Mouse (Mus musculus) lung, adult 2 months (tissue): ENCODE results near the gene Hmces. TPM values are rescaled to one million over a fixed set of nuclear protein-coding genes. Genes with fewer than 3 reads are reported as not detected.

Source experiments
- DNase-seq: peaks from one replicate; pipeline ENCODE4 v3.0.0; 2022
- H3K4me1 ChIP-seq: fragments of 200-500 bp; 2 replicates; pipeline ENCODE4 v1.6.1; 2011; ENCODE audit warnings: low read length; ENCODE audit not compliant: control insufficient read depth, insufficient read depth
- H3K4me3 ChIP-seq: fragments of 200-500 bp; replicated peaks from 2 replicates; pipeline ENCODE3; 2011; ENCODE audit warnings: low read depth, mild to moderate bottlenecking, control low read depth, low read length; ENCODE audit errors: extremely low read depth
- CTCF ChIP-seq: fragments of 200-500 bp; IDR thresholded peaks from 2 replicates; pipeline ENCODE4 v1.5.1; 2011; ENCODE audit warnings: mild to moderate bottlenecking, low read length, control low read depth; ENCODE audit not compliant: insufficient read depth
- POLR2A ChIP-seq: fragments of 200-500 bp; IDR thresholded peaks from 2 replicates; pipeline ENCODE4 v1.6.1; 2011; ENCODE audit warnings: low read depth, mild to moderate bottlenecking, control low read depth, low read length, borderline replicate concordance; ENCODE audit errors: extremely low read depth
- WGBS: fragments of 180-500 bp; shearing (Covaris S2); methylation state at CpG from one replicate; pipeline ENCODE4 v1.1.7; 2018; 5-methylcytosine and 5-hydroxymethylcytosine counted together
- polyA plus RNA-seq: library from polyadenylated mRNA; depleted of rRNA; stranded (reverse); fragments of >200 nt; gene quantifications from 2 replicates; pipeline ENCODE4 v1.2.3, GENCODE M21; 2012

The Hmces gene
- polyA plus RNA-seq, 1 experiment = 15.2 TPM

DNA sequence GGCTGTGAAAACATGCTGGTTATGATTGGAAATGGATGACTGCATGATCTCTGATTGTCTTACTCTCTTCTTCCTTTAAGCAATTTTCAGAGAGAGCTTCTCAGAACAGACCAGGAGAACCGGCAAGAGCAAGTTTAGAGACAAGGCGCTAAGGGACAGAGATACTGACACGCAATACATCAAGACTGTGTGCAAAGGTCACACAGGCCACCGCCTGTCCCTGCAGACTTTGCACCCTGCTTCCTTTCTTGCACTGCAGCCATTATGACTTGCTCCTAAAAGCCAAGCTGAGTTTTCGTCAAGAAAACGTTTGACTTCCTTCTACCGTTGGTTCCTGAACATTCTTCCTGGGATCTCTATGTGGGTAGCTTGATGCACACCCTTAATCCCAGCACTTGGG is 38.2 kb upstream of the Hmces start:
- TF ChIP-seq POLR2A (no peak), CTCF (no peak)
- H3K4me1 ChIP-seq = 0 out of 2 replicates have a peak, but pooled peaks cover 4% of the 10 kb centered on the region
- no peak overlapping the region for H3K4me3 ChIP-seq
- WGBS = 69% methylated on average over 7 of the region's 7 CpGs
- DNase-seq = no peak

DNA sequence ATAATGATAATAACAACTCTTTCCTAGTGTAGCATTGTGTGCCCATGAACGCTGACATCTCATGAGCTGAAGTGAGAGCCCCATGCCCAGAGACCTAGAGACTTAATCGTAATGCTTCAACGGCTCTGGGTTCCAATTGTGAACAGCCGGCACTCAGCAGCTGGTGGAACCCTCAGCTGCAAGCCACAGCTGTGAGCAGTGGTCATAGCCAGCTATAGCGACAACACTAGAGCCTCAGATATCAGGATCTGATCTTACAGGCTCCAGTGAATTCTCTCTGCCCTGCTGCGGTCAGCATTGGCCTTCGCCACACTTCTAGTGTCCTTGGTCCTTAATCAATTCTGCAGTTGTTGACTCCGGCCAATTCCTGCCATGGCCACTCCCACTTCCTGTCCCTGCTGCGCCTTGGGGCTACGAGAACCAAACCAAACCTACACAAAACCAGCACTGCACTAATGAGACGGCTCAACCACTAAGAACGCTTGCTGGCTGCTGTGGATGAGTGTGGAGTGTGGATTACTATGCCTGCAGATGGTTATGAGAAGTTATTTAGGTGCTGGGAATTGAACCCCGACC is 37.6 kb upstream of the Hmces start:
- no peak overlapping the region for H3K4me3 ChIP-seq
- no peak for DNase-seq
- H3K4me1 ChIP-seq = 0 out of 2 replicates have a peak, but pooled peaks cover 4% of the 10 kb centered on the region
- TF ChIP-seq CTCF (no peak), POLR2A (0 out of 2 replicates have a peak, but pooled peaks have one; percentile 25)
- WGBS = 52% methylated on average over 13 of the region's 13 CpGs

DNA sequence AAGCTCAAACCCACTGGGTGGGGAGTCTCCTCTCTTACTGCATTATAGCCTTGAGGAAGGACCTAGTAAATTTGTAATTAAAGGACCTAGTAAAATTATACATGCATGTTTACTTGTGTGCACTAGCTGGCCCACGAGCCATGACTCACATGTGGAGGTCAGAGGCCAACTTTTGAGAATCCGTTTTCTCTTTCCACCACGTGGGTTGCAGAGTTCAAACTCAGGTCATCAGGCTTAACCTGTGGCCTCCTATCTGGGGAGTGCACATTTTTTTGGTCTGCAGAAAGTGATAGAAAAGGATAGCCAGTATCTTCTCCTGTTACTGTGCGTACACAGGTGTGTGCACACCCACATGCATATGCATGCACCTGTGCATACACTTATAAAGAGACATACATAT is 34.7 kb upstream of the Hmces start:
- TF ChIP-seq CTCF (no peak), POLR2A (no peak)
- no peak for DNase-seq
- 42% methylated on average over 4 of the region's 4 CpGs for WGBS

DNA sequence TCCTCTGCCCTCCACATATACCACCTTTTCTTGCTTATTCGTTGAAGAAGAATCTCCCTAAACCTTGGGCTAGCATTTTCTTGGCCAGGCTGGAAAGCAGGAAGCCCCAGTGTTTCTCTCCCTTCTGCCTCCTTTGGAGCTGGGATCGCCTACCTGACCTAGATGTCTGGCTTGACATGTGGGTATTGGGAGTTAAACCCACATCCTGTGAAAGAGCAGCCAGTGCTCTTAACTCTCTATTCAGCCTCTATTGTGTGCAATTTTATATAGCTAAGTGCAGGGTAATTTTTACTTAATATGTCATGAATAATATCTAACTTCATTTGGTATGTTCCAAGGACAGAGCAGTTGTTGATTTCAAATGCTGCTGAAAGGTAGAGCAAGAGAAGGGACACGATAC is 34.1 kb upstream of the Hmces start:
- 63% methylated on average over 3 of the region's 3 CpGs for WGBS
- Histone ChIP-seq H3K4me3 (no peak overlapping the region), H3K4me1 (0 out of 2 replicates have a peak, but pooled peaks cover 4% of the 10 kb centered on the region)
- DNase-seq = no peak
- TF ChIP-seq POLR2A (no peak), CTCF (no peak)

More for the DNA sequence above, 34.7 kb upstream of the Hmces start:
- Histone ChIP-seq H3K4me1 (0 out of 2 replicates have a peak, but pooled peaks cover 4% of the 10 kb centered on the region), H3K4me3 (no peak overlapping the region)

DNA sequence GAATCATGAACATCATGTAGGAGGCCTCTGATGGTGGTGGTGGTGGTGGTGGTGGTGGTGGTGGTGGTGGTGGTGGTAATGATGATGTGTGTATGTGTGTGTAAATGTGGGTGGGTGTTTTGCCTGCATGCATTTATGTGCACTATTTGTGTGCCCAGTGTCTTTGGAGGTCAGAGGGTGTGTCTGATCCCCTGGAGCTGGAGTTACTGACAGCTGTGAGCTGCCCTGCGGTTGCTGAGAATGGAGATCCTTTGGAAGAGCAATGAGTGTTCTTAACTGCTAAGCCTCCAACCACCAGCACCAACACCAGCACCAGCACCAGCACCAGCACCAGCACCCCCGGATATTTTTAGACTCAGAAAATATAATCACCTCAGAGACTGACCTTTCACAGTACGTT is 31.5 kb upstream of the Hmces start:
- Histone ChIP-seq H3K4me3 (no peak overlapping the region), H3K4me1 (0 out of 2 replicates have a peak, but pooled peaks cover 2% of the 10 kb centered on the region)
- WGBS = 65% methylated on average over 3 of the region's 3 CpGs
- TF ChIP-seq POLR2A = no peak
- no peak for TF ChIP-seq CTCF
- DNase-seq = no peak

DNA sequence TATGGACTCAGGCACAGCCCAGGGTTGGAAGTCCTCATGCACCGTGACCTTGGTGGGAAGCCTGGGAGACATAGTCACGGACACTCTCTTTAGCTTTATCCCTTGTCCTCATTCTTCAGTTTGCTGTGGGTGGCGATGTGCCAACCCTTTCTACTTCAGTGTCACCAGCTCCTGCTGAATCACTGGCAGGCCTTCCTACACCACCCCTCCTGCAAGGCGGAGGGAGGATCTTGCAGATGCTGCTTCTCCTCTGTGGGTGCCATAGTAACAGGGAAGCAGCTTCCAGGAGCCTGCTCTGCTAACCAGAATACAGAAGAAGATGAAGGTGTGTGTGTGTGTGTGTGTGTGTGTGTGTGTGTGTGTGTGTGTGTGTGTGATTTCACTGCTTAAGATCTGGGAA is 30.9 kb upstream of the Hmces start:
- Histone ChIP-seq H3K4me1 (0 out of 2 replicates have a peak, but pooled peaks cover 2% of the 10 kb centered on the region), H3K4me3 (no peak overlapping the region)
- WGBS = 57% methylated on average over 4 of the region's 4 CpGs
- no peak for TF ChIP-seq POLR2A
- no peak for TF ChIP-seq CTCF
- no peak for DNase-seq

DNA sequence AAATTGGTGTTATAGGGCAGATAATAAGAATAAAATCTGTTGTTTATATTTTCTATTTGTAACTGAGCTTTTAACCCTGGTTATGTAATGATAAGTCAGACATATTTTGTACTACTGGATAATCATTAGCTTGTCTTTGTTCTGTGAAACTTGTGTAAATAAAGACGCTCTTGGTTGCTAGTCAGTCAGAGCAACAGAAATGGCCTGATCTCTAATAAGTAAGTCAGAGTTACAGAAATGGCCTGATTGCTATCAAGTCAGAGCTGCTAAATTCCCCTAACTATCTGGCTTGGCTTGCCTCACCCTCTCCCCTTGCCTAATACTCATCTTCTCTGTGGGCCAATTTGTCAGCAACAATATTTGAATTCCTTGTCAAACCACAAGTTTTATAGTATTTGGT is 27.0 kb upstream of the Hmces start:
- no peak for DNase-seq
- Histone ChIP-seq H3K4me1 (0 out of 2 replicates have a peak, but pooled peaks cover 6% of the 10 kb centered on the region), H3K4me3 (no peak overlapping the region)
- WGBS = 32% methylated on average over 1 of the region's 1 CpGs
- no peak for TF ChIP-seq POLR2A
- TF ChIP-seq CTCF = no peak

DNA sequence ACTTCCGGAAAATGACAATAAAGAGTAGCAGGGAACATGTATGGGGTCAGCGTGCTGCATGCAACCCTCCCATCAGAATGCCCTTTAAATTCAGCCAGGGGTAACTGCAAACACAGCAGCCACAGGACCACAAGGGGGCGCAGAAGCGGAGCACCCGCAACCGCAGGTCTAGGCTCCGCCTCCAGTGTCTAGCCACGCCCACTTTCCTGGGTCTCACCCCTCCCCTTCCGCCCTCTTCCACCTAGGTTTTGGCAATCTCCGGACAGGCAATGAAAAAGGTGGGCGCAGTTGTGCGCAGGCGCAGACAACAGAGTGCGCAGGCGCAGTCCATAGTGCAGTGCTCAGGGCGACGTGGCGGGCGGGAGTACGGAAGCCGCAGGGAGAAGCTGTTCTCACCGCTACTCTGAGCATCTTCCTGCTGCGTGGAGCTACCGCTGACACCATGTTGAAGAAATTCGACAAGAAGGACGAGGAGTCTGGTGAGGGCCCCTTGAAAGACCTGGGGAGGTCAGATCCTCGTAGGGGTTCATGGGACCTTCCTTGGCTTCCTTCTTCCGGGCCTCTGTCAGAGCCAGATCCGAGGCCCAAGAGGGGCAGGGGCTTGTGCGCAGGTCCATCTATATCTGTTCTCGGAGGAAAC is 26.0 kb upstream of the Hmces start, which contains the start of gene Copg1:
TSS of gene Copg1 (plus strand) at position 221 of the 640 bp plus-strand sequence.
- H3K4me1 ChIP-seq = 0 out of 2 replicates have a peak, but pooled peaks cover 6% of the 10 kb centered on the region
- TF ChIP-seq POLR2A = peak; percentile 90
- peak; percentile 71 for TF ChIP-seq CTCF
- peak; percentile 100 for DNase-seq
- H3K4me3 ChIP-seq = peak within 1 kb of the TSS; percentile 83
- under 1% methylated on average over 31 of the region's 31 CpGs for WGBS

DNA sequence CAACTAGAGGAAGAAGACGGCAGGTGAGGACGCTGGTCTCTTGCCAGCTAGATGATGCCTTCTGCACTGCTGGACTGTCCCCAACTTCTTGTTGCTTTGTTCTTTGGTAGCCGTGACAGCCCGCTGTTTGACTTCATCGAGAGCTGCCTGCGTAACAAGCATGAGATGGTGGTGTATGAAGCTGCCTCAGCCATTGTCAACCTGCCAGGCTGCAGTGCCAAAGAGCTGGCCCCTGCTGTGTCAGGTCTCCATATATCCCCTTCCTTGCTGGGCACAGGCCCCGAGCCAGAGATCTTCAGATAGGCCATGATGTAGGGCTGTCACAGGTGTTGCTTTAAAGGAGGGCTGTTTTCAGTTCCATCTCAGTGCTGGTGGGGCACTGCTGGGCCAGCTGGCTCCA is 19.8 kb upstream of the Hmces start:
- H3K4me1 ChIP-seq = 0 out of 2 replicates have a peak, but pooled peaks cover under 1% of the 10 kb centered on the region
- WGBS = 85% methylated on average over 7 of the region's 7 CpGs
- no peak for DNase-seq
- no peak overlapping the region for H3K4me3 ChIP-seq
- TF ChIP-seq POLR2A (no peak), CTCF (no peak)
